Mouse (Mus musculus): ENCODE results near the gene Cmas. TPM values are rescaled to one million over a fixed set of nuclear protein-coding genes. Genes with fewer than 3 reads are reported as not detected.

Gene Cmas
- total and polyA plus RNA-seq, 2 experiments from 2014 or later, result 59.1 to 171 TPM

- Histone ChIP-seq H3K27ac (no peak overlapping the region), H3K9me3 (ENCODE audit: low read length) (no peaks in the 10 kb centered on the region), H3K4me3 (ENCODE audit: low read length) (no peak overlapping the region), H3K9ac (replicated peaks; ENCODE audit: low read length) (no peak overlapping the region), H3K4me2 (ENCODE audit: low read depth, low read length) (no peak overlapping the region), H3K4me1 (ENCODE audit: insufficient read depth, low read length) (no peaks in the 10 kb centered on the region), H3K27me3 (ENCODE audit: insufficient read depth, low read length) (no peaks in the 10 kb centered on the region), H3K36me3 (ENCODE audit: insufficient read depth, low read length) (no peaks in the 10 kb centered on the region)
- whole genome bisulfite sequencing, result 53% methylated on average over 9 of the region's 9 CpGs
- ATAC-seq, result peak; percentile 57
- peak; percentile 49 for DNase-seq (ENCODE audit: low spot score)
- no peak for TF ChIP-seq CTCF (IDR thresholded peaks at IDR 0.05; ENCODE audit: low read depth)
Observed at GRCm38 (mm10) chr6:142751365-142751764, 5.1 kb upstream of the Cmas start.

- ATAC-seq, result no peak
- WGBS, result 39% methylated on average over 14 of the region's 14 CpGs
- no peak for TF ChIP-seq CTCF (IDR thresholded peaks at IDR 0.05; ENCODE audit: low read depth)
- no peaks in the 10 kb centered on the region for H3K4me1 ChIP-seq (ENCODE audit: insufficient read depth, low read length)
- H3K4me2 ChIP-seq (ENCODE audit: low read depth, low read length), result no peak overlapping the region
- H3K27me3 ChIP-seq (ENCODE audit: insufficient read depth, low read length), result no peaks in the 10 kb centered on the region
- no peak for DNase-seq (ENCODE audit: low spot score)
- H3K36me3 ChIP-seq (ENCODE audit: insufficient read depth, low read length), result no peaks in the 10 kb centered on the region
- H3K27ac ChIP-seq, result no peak overlapping the region
- no peak overlapping the region for H3K9ac ChIP-seq (replicated peaks; ENCODE audit: low read length)
- no peaks in the 10 kb centered on the region for H3K9me3 ChIP-seq (ENCODE audit: low read length)
- no peak overlapping the region for H3K4me3 ChIP-seq (ENCODE audit: low read length)
Observed at GRCm38 (mm10) chr6:142752331-142753246, 3.9 kb upstream of the Cmas start.

- WGBS, result 43% methylated on average over 10 of the region's 10 CpGs
Observed at GRCm38 (mm10) chr6:142757334-142757965, 964 bp downstream of the Cmas start.

GRCm38 (mm10) chr6:142757976-142758375 lies 1.5 kb downstream of the Cmas start:
- Histone ChIP-seq H3K36me3 (ENCODE audit: insufficient read depth, low read length) (peaks cover 12% of the 10 kb centered on the region; the same call in 1 of the 2 replicates), H3K4me2 (ENCODE audit: low read depth, low read length) (peak overlapping the region; percentile 91), H3K27ac (no peak overlapping the region), H3K9ac (replicated peaks; ENCODE audit: low read length) (no peak overlapping the region), H3K27me3 (ENCODE audit: insufficient read depth, low read length) (no peaks in the 10 kb centered on the region), H3K4me1 (ENCODE audit: insufficient read depth, low read length) (no peaks in the 10 kb centered on the region), H3K9me3 (ENCODE audit: low read length) (no peaks in the 10 kb centered on the region), H3K4me3 (ENCODE audit: low read length) (peak overlapping the region; percentile 92)
- WGBS, result 92% methylated on average over 6 of the region's 6 CpGs
- DNase-seq (ENCODE audit: low spot score) (no peak), ATAC-seq (no peak)
- TF ChIP-seq CTCF (IDR thresholded peaks at IDR 0.05; ENCODE audit: low read depth), result no peak

More at GRCm38 (mm10) chr6:142757334-142757965, 964 bp downstream of the Cmas start:
- Histone ChIP-seq H3K27ac (peak overlapping the region; percentile 90), H3K9ac (replicated peaks; ENCODE audit: low read length) (peak overlapping the region; percentile 95), H3K27me3 (ENCODE audit: insufficient read depth, low read length) (no peaks in the 10 kb centered on the region), H3K4me3 (ENCODE audit: low read length) (peak overlapping the region; percentile 92), H3K36me3 (ENCODE audit: insufficient read depth, low read length) (peaks cover 12% of the 10 kb centered on the region; the same call in 1 of the 2 replicates), H3K4me2 (ENCODE audit: low read depth, low read length) (peak overlapping the region; percentile 91), H3K4me1 (ENCODE audit: insufficient read depth, low read length) (no peaks in the 10 kb centered on the region), H3K9me3 (ENCODE audit: low read length) (no peaks in the 10 kb centered on the region)
- no peak for TF ChIP-seq CTCF (IDR thresholded peaks at IDR 0.05; ENCODE audit: low read depth)
- ATAC-seq (no peak), DNase-seq (ENCODE audit: low spot score) (peak; percentile 27)

GRCm38 (mm10) chr6:142758562-142758961 lies 2.1 kb downstream of the Cmas start:
- Histone ChIP-seq H3K27me3 (ENCODE audit: insufficient read depth, low read length) (no peaks in the 10 kb centered on the region), H3K4me2 (ENCODE audit: low read depth, low read length) (no peak overlapping the region), H3K27ac (no peak overlapping the region), H3K4me1 (ENCODE audit: insufficient read depth, low read length) (no peaks in the 10 kb centered on the region), H3K9me3 (ENCODE audit: low read length) (no peaks in the 10 kb centered on the region), H3K36me3 (ENCODE audit: insufficient read depth, low read length) (peaks cover 12% of the 10 kb centered on the region; the same call in 1 of the 2 replicates), H3K9ac (replicated peaks; ENCODE audit: low read length) (no peak overlapping the region), H3K4me3 (ENCODE audit: low read length) (no peak overlapping the region)
- 95% methylated on average over 6 of the region's 6 CpGs for WGBS
- ATAC-seq (no peak), DNase-seq (ENCODE audit: low spot score) (no peak)
- TF ChIP-seq CTCF (IDR thresholded peaks at IDR 0.05; ENCODE audit: low read depth), result no peak

- no peaks in the 10 kb centered on the region for H3K27me3 ChIP-seq (ENCODE audit: insufficient read depth, low read length)
- ATAC-seq (no peak), DNase-seq (ENCODE audit: low spot score) (no peak)
- H3K4me2 ChIP-seq (ENCODE audit: low read depth, low read length), result no peak overlapping the region
- H3K9ac ChIP-seq (replicated peaks; ENCODE audit: low read length), result no peak overlapping the region
- WGBS, result 98% methylated on average over 2 of the region's 2 CpGs
- no peaks in the 10 kb centered on the region for H3K4me1 ChIP-seq (ENCODE audit: insufficient read depth, low read length)
- H3K27ac ChIP-seq, result no peak overlapping the region
- H3K9me3 ChIP-seq (ENCODE audit: low read length), result no peaks in the 10 kb centered on the region
- H3K4me3 ChIP-seq (ENCODE audit: low read length), result no peak overlapping the region
- H3K36me3 ChIP-seq (ENCODE audit: insufficient read depth, low read length), result peaks cover 21% of the 10 kb centered on the region
- no peak for TF ChIP-seq CTCF (IDR thresholded peaks at IDR 0.05; ENCODE audit: low read depth)
Observed at GRCm38 (mm10) chr6:142759633-142760032, 3.1 kb downstream of the Cmas start.

Data from hindbrain, postnatal 0 days (tissue).